Mouse (Mus musculus) naive thymus-derived CD4-positive, alpha-beta T cell, adult 2 months (primary cell): ENCODE data around the gene Blnk.

Experiments used
- DNase-seq: peaks from one replicate; pipeline ENCODE4 v3.0.0-alpha.2; 2011; ENCODE audit warnings: low read depth

Gene Blnk

GRCm38 (mm10) chr19:40994057-40994585 lies at the start of gene Blnk:
Blnk (minus strand) TSS chr19:40994535.
- DNase-seq, result peak; percentile 8

- peak; percentile 70 for DNase-seq
These were observed 44.8 kb upstream of the Blnk start for GRCm38 (mm10) chr19:41039110-41039509.

- DNase-seq, result no peak
These were observed 41.6 kb upstream of the Blnk start for GRCm38 (mm10) chr19:41035809-41036551.

GRCm38 (mm10) chr19:41031869-41032268 lies 37.5 kb upstream of the Blnk start:
- peak; percentile 40 for DNase-seq

- peak; percentile 89 for DNase-seq
These were observed 36.7 kb upstream of the Blnk start for GRCm38 (mm10) chr19:41031009-41031408.

GRCm38 (mm10) chr19:41030161-41030560 lies 35.8 kb upstream of the Blnk start:
- no peak for DNase-seq

- no peak for DNase-seq
These were observed 34.9 kb upstream of the Blnk start, which contains the start of gene Dntt for GRCm38 (mm10) chr19:41029219-41029618. Dntt (plus strand) TSS chr19:41029275.

- DNase-seq, result peak; percentile 63
These were observed 33.3 kb upstream of the Blnk start for GRCm38 (mm10) chr19:41027601-41028000.

- peak; percentile 45 for DNase-seq
These were observed 32.7 kb upstream of the Blnk start for GRCm38 (mm10) chr19:41027024-41027423.

- no peak for DNase-seq
These were observed 32.2 kb upstream of the Blnk start for GRCm38 (mm10) chr19:41026551-41026950.

- peak; percentile 56 for DNase-seq
These were observed 27.9 kb upstream of the Blnk start for GRCm38 (mm10) chr19:41022244-41022643.

- DNase-seq, result no peak
These were observed 26.2 kb upstream of the Blnk start for GRCm38 (mm10) chr19:41020537-41020936.

GRCm38 (mm10) chr19:41019164-41019675 lies 24.9 kb upstream of the Blnk start:
- DNase-seq, result no peak

GRCm38 (mm10) chr19:41015951-41016716 lies 21.8 kb upstream of the Blnk start:
- DNase-seq, result peak; percentile 91

GRCm38 (mm10) chr19:41014003-41014402 lies 19.7 kb upstream of the Blnk start:
- DNase-seq, result peak; percentile 10

GRCm38 (mm10) chr19:41013591-41013990 lies 19.3 kb upstream of the Blnk start:
- no peak for DNase-seq

- no peak for DNase-seq
These were observed 17.3 kb upstream of the Blnk start for GRCm38 (mm10) chr19:41011676-41012075.

- DNase-seq, result no peak
These were observed 14.5 kb upstream of the Blnk start for GRCm38 (mm10) chr19:41008674-41009395.

GRCm38 (mm10) chr19:41007733-41008132 lies 13.4 kb upstream of the Blnk start:
- DNase-seq, result no peak

- DNase-seq, result no peak
These were observed 13.0 kb upstream of the Blnk start for GRCm38 (mm10) chr19:41007326-41007725.

- DNase-seq, result no peak
These were observed 12.3 kb upstream of the Blnk start for GRCm38 (mm10) chr19:41006621-41007020.

GRCm38 (mm10) chr19:41003694-41004315 lies 9.5 kb upstream of the Blnk start:
- DNase-seq, result no peak
